Mouse (Mus musculus) forelimb bud, embryonic 11.5 days (tissue): ENCODE data around the gene Brms1l.

ENCODE experiments used
- DNase-seq: peaks from one replicate; pipeline ENCODE4 v3.0.0-alpha.2; 2012; ENCODE audit warnings: low read depth, low spot score

Brms1l gene

DNA sequence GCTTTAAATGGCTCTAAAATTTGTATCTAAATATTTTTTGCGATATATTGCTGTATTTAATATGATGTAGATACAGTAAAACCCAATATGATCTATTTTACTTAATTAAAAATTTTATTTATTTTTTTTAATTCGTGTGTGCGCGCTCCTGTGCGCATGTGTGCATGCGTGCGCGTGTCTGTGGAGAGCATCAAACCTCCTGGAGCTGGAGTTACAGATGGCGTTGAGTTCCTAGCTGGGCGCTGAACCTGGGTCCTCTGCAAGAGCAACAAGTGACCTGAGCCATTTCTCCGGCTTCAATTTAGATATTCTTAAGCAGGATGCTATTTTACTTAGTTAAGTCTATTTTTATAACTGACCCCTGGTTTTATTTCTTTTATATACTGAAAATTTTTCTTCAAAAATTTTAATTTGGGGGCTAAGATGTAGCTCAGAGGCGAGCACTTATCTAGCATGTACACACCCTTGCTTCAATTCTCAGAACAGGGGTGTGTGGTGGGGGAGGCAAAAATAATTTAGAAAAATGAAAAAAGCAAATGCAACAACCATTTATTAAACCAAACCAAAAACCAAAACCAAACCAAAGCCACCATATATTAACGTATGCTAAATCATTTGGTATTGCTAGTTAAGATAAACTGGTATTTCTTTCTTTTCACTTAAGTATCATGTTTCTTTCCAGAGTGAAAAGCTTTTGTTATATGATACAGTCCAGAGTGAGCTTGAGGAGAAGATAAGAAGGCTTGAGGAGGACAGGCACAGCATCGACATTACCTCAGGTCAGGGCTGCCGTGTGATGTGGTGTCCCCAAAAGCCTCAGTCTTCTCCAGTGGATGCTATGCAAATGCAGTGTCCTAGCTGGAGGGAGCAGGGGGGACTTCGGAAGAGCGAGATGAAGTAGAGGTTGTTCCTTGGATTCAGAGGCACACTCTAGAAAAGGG lies 23.6 kb downstream of the Brms1l start:
- no peak for DNase-seq

DNA sequence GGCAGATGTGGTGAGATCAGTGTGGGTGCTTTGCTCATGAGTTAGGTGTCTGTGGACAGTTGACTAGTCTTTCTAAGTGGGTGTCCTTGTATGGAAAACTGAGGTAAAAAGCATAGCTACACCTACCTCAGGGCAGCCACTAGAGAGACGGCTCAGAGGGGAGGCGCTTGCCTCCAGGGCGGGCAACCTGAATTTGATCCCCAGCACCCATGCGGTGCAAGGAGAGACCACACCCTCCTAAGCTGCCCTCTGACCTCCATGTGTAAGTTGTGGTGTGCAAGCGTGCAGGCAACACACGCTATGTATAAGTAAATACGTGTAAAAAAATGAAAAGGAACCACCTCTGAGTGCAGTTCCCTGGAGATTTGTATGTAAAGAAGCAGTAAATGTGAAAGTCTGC lies 24.5 kb downstream of the Brms1l start:
- no peak for DNase-seq

- DNase-seq: no peak
Observed at GRCm38 (mm10) chr12:55867738-55868137, 31.6 kb downstream of the Brms1l start.

DNA sequence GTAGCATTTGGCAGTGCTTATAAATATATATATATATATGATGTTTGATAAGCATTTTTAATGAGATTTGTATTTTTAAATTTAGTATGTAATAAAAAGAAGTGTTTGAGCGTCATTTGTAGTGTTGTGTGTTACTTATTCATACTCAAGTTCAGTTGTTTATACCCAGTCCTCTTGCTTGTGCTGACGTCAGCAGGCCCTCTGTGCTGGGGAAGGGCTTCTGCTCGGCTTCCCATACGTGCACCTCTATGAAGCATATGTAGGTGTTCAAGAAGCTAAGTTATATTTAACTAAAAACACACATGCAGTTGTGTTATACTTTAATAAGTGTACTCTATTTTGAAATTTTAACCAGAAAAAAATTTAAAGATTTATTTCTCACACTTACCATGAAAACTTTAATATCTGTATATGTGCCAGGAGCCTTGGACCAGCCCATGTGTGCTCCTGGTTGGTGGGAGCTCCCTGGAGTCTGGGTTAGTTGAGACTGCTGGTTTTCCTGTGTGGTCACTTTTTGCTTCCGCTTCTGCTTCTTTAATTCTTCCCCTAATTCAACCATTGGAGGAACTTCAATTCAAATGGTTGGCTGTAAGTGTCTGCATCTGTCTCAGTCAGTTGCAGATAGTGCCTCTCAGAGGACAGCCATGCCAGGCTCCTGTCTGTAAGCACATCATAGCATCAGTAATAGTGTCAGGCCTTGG lies 33.6 kb downstream of the Brms1l start:
- DNase-seq: no peak

DNA sequence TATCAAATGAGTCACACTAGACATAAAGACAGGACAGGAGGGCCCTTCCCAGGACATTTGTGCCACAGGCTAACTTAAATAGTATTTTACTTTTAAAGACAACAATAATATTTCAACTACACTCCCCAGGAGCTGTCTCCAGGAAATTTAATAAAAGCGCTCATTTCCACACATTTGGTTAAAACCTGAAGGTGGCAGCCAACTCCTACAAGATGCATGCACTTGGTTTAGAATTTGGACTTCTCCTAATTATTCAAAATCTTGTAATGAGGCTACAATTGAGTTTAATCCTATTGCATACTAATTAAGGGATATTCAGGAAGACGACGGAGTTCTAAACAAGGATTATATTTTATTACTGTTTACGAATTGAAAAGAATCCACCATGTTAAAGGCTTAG lies 49.3 kb downstream of the Brms1l start:
- no peak for DNase-seq

DNA sequence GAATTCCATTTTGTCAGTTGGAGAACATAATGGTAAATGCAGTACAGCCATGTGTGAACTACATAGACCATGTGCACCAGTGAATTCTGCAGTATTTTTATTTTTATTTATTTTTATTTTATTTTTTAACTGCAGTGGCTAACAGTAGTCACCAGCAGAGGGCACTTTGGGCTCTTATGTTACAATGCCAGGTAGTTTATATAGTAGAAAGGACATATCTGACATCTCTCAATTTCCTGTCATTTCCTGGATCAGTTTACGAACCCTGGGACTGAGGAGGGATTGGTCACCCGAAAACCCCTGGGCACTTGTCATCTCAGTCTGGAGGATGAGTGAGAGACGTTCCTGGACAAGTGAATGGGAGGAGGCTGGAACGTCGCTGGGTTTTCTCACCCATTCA lies 52.4 kb downstream of the Brms1l start:
- DNase-seq: peak; percentile 11

DNA sequence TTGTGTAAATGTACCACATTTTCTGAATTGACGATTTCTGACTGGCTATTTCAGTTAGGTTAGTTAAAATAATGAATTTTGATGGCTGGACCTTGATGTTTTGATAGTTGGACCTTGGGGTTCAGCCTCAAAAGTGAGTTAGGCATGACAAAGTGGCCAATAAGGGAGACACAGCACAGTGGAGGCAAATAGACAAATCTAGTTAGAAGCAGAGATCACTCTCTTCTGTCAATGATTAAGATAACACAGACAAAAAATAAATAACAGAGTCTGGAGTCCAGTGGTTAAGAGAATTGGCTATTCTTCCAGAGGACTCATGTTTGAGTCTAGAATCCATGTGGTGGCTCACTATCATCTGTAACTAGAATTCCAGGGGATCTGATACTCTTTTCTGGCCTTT lies 68.7 kb downstream of the Brms1l start:
- no peak for DNase-seq

DNA sequence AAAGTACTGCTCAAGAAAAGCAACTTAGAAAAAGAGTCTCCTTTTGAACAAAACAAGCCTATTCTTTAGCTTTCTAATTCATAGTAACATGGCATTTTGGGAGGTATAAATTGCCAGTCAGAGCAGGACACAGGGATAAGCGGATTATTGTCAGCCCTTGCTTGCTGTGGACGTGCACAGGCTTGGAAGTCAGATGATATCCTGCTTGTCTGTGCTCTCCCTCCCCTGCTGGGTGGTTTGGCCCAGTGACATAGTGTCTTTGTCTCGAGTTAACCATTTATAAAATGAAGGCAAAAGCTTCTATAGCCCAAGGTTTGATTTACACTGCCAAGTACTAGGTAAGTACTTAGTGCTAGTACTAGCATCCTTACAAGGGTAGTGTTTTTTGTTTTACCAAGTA lies 76.0 kb downstream of the Brms1l start:
- DNase-seq: no peak

DNA sequence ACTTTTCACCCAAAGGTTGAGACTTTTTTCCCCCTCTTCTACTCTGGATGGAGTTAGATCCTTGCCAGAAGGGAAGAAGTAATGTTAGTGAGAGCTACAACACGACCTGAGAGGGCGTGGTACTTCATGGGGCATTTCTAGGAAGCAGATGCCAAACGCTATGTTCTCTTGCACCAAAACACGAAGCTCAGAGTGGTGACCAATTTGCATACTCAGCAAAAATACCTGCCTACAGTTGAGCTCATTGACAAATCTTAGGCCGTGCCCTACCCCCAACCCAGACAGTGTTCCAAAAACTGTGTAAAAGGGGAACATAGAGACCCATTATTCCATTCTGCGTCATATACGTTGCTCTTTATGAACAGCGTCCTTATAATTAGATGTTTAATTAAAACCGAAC lies 77.1 kb downstream of the Brms1l start:
- DNase-seq: no peak

- no peak for DNase-seq
Observed at GRCm38 (mm10) chr12:55916250-55916649, 80.1 kb downstream of the Brms1l start.

DNA sequence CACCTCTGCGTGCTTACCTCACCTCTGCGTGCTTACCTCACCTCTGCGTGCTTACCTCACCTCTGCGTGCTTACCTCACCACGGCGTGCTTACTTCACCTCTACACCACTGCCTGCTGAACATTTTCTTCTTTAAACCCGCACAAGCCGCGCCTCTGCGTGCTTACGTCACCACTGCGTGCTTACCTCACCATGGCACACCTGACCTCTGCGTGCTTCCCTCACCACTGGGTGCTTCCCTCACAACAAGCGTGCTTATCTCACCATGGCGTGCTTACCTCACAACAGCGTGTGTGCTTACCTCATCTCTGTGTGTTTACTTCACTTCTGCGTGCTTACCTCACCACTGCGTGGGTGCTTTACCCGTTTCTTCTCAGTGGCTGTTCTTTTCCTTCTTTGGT lies 80.9 kb downstream of the Brms1l start:
- DNase-seq: no peak
